Mouse (Mus musculus) lung, postnatal 25 days (tissue): ENCODE data around the gene BC035947.
"Not testable (repeated sequence)": the region's sequence is repeated elsewhere in the genome, so short reads cannot be mapped to it uniquely, and the experiment has no call there.

ENCODE experiments used
- DNase-seq: peaks from one replicate; pipeline ENCODE4 v3.0.0; 2022; ENCODE audit warnings: low spot score

The BC035947 gene

DNA sequence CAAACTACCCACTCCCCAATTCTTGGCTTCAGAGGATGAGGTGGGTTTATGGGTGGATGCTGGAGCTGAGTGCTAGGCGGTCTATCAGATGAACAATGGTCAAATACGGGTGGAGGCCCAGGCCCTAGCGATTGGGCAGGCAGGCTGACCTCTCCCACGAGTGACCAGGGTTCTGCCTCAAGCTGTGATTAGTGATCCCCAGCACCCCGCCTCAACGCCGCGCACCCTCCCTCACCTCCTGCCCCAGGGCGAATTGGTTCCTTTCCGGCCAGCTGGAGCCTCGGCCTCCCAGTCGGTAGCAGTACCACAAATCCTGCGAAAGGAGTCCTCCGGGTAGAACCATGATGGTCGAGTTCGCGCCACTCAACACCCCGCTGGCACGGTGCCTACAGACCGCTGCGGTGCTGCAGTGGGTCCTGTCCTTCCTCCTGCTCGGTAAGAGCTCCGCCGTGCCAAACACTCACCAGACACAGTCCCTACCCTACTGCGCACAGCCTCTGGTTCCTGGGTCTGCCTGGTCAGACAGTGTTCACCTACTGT lies at the start of gene BC035947:
Gene BC035947, minus strand, starts transcription at position 538 of the 540 bp plus-strand sequence.
- DNase-seq: no peak

DNA sequence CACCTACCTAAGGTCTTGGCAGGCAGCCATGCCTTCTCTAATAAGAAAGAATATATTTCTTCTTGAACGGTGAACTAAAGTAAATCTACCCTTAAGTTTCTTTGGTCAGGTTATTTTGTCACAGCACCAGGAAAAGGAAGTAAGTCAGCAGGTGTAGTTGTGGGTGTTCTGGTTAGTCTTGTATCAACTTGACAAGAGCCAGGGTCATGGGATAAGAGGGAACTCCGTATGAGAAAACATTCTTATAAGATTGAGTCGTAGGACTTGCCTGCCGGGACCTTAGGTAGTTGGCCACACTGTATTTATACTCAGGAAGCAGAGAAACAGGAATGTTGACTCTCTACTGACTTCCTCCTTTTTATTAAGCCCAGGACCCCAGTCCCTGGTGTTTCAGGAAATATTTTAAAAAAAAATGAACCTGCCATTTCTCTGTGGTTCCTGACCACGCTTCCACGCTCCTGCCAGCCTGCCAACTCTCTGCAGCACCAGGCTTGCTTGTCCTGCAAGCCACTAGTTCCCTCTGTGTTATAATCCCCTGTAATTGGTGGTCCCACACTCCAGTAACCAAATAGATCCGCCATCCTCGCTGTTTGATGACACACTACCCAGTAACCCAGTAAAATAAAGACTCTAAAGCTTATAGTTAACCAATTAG lies 42.2 kb upstream of the BC035947 start:
- DNase-seq: no peak

DNA sequence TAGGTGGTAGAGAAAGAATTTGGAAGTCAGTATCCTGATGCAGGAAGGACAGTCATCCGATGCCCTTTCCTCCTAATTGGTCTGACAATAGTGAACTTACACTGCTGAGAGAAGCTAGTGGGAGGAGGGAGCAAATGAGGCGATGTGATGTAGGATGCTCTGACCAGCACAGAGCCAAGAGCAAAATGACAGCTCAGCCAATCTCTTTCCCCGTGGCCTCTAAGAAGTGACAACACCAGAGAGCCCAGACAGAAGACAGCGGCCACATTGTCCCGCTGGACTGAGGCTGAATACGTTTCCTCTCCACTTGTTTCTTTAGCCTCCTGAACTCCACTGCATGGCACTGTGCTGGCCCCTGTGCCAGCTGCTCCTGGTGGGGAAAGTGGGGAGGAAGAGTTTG lies 37.0 kb upstream of the BC035947 start:
- no peak for DNase-seq

DNA sequence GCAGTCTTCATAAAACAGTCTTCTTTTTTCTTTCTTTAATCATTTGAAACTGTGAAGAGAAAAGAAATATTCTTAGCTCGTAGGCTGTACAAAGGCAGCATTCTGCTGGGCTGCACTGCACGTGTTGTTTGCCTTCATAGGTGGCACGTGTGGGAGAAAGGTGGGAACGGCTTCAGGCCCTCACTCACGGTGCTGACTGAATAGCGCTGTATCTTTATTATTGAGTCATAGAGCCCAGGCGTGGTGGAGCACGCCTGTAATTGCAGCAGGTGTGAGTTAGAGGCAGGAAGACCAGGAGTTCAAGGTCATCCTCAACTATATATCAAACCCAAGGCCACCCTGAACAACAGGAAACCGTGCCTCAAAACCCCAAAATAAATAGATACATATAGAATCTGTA lies 34.3 kb upstream of the BC035947 start:
- DNase-seq: no peak

DNA sequence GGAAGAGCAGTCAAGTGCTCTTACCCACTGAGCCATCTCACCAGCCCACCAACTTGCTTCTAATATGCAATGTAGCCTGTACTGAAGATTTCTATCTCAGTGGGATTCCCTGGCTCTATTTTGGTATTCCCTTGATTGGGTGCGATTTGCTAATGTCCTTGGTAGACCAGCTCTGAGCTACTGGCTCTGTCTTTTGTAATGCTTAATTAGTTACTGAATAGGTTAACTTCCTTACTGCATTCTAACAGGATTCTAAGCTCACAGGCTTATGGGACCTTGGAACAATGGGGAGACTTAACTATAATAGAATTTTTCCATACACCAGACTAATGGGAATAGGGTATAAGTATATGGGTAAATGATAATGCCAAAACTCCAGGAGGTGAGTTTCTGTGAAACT lies 31.7 kb upstream of the BC035947 start:
- DNase-seq: not testable (repeated sequence)

DNA sequence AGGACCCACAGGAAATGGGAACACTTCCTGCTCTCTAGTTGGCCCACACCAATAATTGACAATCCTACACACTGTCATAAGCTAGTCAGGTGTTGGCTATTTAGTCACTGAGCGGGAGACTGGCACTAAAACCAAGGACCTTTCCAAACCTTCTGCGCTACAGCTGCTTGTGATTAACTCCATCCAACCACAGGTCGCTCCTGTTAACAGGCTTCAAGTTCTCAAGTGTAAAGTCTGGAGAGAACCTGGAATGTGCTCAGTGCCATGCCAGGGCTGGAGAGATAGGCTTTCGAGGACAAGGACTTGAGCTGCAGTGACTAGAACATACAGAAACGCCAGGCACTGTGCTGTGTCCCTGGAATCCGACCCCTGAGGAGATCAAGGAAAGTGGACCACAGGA lies 27.2 kb upstream of the BC035947 start:
- DNase-seq: no peak

DNA sequence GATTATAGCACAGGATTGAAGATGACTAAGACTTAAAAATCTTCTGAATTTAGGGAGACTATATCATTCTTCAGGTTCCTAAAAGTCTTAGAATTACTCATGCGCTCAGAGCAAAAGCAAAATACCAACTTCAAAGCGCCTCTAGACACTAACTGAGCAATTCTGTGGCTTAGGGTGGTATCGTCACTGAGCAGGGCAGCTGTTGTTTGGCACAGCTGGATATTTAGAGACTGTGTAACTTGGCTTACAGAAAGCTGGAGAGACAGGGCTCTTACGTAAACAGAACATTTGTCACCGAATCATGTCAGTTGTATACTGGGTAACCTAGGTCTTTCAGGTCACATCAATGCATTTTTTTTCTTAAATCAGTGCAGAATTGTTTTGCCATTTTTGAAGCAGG lies 26.4 kb upstream of the BC035947 start:
- no peak for DNase-seq

DNA sequence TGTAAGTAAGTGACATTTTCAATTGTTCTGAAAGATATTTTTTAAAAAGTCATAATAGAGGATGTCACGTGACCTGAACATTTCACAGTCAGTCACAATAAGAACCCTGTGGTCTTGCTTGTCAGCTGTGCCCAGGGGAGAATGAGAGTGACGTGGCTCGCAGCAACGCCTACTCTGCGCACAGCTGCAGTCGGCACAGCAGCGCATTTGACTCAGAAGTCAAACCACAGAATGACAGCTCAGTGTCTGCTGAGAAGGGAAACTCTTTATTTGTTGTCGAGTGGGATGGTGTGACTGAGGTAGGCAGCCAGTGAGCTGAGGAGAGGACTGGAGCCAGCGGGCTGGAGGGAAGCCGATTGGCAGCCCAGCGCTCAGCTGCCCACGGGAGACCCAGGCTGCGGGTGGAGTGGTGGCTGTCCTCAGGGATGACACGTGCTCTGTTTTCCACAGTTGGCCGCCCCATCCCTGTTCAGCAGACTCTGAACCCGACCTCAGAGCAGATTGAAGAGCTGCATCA lies 25.6 kb upstream of the BC035947 start:
- DNase-seq: peak; percentile 62

DNA sequence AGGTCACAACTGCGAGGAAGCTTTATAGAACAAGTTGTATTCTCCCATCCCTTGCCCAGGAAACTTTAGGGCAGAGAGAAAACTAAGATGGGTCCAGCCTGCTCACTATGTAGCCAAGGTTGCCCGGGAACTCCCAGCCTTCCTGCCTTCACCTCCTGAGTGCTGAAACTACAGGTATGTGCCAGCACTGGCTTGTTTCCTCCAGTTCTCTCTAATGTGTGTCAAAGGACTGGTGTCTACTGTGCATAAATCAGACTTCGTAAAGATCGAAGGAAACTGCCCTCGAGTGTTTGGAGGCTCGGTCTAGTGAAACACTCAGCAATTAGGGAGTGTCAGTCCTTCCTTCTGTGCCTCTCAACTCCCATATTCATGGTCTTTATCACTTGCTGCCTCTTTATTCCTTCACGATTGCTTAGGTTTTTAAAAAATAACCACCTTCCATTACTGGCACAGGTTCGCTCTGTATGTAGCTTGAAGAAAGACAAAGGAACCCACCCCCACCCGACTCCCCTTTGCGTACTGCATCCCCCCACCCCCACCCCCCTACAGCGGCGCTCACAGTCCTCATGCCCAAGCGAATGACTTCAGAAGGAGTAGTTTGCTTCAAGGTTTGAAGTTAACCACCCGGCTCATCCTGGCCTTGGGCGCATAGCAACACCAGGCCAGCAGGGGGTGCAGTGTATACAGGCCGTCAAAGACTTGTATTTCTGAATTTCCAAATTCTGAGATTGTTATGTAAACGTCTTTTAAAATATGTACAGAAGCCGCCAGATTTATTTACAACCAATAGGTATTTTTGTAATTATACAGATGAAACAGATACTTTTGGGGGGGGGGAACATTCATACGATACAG lies 24.6 kb upstream of the BC035947 start:
- peak; percentile 74 for DNase-seq

DNA sequence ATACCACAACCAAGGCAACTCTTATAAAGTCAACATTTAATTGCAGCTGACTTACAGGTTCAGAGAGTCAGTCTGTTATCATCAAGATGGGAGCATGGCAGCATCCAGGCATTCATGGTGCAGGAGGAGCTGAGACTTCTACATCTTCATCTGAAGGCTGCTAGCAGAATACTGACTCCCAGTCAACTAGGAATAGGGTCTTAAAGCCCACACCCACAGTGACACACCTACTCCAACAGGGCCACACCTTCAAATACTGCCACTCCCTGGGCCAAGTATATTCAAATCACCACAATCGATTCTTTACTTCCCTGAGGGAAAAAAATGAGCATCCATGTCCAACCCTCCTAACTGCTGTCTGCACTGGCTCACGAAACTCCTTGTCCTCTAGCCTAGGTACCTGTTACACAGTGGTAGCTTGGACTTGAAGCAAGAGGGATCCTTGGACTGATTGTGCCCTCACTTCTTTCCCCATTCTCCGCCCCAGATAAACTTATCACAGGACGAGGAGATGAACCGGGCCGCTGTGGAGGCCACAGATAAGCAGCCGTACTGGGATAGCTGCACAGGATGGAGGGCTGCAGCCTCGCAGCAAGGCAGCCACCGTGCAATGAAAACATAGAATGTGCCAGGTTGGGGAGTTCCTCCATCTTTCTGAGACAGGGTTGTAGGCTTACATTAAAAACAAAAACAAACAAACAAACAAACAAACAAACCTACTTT lies 22.6 kb upstream of the BC035947 start:
- DNase-seq: no peak

DNA sequence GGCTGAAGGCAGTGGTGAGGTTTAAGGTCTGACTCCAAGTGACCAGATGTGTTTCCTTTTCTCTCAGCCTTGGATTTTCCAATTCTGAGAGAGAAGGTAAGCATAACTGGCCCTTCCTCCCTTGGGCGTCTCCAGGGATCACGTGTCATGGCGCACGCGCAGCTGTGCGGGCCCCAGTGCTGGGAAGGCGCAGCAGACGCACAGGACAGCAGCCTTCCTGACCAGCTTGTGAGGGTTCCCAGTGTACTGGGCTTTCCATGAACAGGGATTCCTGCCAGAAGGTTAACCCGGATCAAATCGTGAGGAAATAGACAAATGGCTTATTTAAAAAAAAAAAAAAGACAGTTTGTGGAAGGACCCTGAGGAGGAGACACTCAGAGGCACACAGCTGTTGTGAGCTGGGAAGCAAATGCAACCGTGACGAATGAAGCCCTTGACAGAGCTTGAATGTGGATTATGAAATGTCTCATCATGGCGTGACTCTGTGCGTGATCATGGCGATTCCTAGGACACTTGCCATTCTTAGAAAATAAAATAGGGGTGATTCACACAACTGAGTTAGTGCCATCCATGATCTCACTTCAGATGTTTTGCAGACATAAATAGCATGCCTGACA lies 20.3 kb upstream of the BC035947 start:
- no peak for DNase-seq

DNA sequence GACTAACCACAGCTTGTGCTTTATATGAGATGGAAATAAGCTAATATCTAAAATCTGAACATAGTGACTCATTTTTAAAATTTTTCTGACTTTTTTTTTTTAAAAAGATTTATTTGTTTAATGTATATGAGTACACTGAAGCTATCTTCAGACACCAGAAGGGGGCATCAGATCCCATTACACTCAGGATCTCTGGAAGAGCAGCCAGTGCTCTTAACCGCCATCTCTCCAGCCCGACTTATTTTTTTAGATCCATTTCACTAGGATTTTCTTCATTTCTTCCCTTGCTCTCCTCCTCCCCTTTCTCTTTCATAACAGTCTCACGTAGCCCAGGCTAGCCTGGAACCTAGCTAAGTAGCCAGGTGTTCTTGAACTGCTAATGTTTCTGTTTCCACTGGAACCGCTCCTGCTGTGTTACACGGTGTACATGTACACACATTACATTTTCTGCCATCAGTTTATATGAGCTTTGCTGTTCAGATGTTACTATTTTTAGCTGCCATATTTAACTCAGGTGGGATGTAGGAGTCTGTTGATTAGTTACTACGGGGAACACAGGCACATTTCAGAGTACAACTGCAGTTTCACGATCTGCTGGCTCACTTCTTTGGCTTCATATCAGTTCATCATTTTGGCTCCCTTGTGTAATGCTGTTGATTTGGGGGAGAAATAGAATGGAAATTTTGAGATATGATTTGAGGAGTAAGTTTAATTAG lies 18.7 kb upstream of the BC035947 start:
- DNase-seq: no peak

DNA sequence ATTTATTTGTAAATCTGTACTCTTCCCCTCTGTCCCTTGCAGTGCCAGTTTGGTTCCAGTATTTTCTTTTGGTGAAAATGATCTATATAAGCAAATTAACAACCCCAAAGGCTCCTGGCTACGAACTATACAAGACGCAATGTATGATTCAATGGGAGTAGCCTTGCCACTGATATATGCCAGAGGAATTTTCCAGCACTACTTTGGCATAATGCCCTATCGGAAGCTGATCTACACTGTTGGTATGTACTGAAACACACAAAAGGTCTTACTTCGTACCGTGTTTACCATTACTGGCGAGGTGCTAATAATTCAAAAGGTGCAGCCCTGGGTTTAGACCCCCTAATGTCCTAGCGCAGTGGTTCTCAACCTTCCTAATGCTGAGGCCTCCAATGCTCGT lies 17.1 kb upstream of the BC035947 start:
- DNase-seq: no peak

DNA sequence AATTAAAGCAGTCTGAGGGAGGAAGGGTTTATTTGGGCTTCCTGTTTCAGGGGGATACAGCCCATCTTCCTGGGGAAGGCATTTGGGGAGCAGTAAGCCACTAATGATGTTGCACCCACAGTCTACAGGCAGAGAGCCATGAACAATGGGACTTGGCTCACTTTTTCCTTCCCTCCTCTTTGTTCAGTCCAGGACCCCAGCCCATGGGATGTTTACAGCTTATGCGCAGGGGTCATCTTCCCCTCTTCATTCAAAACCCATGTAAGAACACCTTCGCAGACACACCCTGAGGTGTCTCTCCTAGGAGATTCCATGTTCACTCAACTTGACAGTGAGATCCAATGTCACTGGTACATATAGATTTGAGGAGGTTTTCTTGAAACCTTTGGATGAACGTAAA lies 16.4 kb upstream of the BC035947 start:
- no peak for DNase-seq

DNA sequence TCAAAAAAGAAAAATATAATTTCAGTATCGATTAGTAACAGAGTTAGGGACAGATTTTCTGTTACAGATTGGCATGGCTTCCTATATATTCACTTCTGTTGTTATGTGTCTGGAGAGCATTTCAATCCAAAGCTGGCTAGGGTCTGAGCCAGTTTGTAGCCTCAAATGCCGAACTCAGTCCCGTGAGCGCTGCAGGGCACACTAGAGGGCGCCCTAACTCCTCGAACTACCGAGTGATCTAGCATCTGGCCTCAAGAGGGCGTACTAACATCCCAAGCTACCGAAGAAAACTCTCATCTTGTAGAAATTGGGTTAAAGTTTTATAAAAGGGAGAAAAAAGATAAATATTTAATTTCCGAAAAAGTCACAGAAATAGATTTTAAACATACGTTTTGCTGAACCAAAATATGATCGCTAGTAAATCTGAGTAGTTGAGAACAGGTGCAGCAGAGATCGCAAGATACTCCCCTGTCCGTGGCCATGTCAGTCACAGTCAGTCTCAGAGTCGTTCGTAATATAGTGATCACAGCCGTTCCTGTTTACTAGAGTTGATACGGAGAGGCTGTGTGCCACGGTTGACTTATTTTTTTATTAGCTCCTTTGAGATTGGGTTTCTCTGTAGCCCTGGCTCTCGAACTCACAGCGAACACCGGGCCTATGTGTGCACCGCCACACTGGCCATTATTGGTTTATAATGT lies 13.4 kb upstream of the BC035947 start:
- DNase-seq: peak; percentile 26

DNA sequence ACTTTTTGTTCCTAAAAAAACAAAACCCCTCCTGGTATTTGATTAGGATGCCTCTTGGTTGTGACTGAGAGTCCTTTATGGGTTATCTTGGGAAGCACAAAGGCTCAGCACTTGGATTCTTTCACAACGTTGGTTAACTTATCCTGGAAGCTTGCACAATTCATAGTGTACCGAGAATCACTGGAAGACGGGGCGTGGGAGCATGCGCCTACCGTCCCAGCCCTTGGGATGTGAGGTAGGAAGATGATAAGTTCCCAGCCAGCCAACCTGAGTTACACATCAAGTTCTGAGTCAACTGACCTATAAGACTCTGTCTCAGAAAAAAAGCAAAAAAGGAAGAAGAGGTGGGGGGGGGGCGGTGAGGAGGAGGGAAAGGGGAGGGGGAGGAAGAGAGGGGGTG lies 6.9 kb upstream of the BC035947 start:
- DNase-seq: no peak

DNA sequence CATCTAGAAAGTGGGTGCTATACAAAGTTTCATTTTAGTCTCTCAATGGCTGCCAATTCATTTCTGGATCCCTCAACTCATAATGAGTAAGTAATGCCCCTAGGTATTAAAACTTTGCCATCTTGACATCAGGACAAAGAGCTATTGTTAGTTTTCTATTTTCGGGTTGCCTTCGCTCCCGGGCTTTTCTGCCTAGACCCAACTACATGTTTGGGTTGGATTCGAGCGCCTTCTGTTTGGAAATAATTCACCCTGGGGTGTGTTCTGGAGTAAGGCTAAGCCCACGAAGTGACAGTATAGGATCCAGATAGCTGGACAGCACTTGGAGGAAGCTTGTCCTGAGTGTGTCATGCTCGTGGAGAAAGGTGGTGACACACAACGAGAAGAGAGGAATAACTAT lies 798 bp upstream of the BC035947 start:
- no peak for DNase-seq

DNA sequence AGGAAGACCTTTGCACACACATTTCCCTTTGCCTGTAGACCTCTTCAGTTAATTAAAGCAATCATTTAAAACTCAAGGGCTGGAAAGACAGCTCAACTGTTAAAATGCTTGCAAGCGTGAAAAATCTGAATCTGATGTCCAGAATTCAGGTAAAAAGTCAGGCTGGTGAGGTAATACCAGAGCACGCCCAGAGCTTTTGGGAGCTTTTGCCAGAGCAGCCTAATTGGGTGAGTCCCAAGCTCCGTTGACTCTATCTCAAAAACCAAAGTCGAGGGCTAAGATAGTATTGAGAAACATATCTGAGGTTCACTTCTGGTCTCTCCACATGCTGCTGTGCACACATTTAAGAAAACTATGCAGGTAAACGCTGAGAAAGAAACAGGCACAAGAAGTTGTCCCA lies 1.1 kb downstream of the BC035947 start, which contains the start of gene Mogat1:
Gene Mogat1, plus strand, starts transcription at position 130 of the 400 bp plus-strand sequence.
- DNase-seq: peak; percentile 8

DNA sequence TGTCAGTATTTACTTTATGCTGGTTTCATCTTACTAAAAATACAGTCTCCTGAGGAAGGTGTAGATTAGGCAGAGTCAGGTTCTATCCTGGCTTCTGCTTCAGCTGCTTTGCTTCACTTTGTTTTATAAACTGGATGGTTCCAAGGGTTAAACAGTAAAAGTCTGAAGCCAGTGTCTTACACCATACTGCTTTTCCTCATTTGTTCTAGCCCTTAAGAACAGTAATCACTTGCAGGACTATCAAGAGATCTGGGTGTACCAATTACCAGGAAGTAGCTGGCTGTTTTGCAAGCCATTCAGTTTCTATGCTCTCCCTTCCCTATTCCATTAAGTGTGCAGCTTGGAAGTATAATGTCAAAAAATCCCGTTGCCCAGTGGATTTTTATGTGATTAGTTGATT lies 4.8 kb downstream of the BC035947 start:
- DNase-seq: no peak

DNA sequence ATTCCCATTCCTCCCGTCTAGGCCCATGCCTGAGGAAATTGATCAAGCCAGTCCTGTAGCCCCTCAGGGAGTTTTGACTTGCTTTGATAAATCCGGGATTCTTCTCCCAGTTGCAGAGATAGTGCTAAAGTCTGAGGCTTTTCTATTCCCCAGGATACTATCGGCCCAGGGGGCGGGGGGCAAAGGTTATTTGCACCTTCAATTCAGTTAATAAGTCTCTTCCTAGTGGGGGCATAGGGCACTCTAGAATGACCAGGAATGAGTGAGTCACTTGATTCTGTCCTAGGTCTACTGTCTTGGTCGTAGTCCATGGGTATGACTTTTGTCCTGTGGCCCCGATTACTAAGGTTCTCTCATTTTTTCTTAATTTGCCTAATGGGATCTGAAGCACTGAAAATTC lies 9.4 kb downstream of the BC035947 start:
- DNase-seq: no peak

DNA sequence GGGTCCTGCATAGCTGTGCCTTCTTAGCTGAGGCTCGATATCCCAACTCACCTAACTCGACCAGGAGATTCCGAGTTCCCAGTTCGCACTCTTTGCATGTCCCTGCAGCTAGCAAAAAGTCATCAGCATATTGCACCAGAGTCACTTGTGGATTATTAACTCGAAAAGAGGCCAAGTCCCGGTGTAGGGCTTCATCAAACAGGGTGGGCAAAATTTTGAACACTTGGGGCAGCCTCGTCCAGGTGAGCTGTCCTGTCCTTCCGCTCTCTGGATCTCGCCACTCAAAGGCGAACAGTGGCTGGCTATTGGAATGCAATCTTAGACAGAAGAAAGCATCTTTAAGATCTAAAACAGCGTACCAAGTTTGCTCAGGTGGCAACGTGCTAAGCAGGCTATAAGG lies 10.1 kb downstream of the BC035947 start:
- DNase-seq: not testable (repeated sequence)
